Mouse (Mus musculus) small intestine, adult 2 months (tissue): ENCODE data around the gene Zfp958. TPM values are rescaled to one million over a fixed set of nuclear protein-coding genes. Genes with fewer than 3 reads are reported as not detected.
"Not testable (repeated sequence)": the region's sequence is repeated elsewhere in the genome, so short reads cannot be mapped to it uniquely, and the experiment has no call there.

Source experiments
- H3K27ac ChIP-seq: fragments of 200-500 bp; 2 replicates; pipeline ENCODE4 v1.5.1; 2012; ENCODE audit warnings: low read depth, low read length, control low read depth, inconsistent platforms; ENCODE audit not compliant: insufficient read depth
- H3K27me3 ChIP-seq: fragments of 200-500 bp; 2 replicates; pipeline ENCODE4 v1.6.1; 2012; ENCODE audit warnings: mild to moderate bottlenecking, moderate library complexity, low read length, inconsistent platforms; ENCODE audit not compliant: control insufficient read depth, insufficient read depth
- H3K36me3 ChIP-seq: fragments of 200-500 bp; 2 replicates; pipeline ENCODE4 v1.6.1; 2012; ENCODE audit warnings: mild to moderate bottlenecking, low read length, control low read depth, inconsistent platforms; ENCODE audit not compliant: control insufficient read depth, insufficient read depth
- H3K4me1 ChIP-seq: fragments of 200-500 bp; 2 replicates; pipeline ENCODE4 v1.6.1; 2012; ENCODE audit warnings: low read length, inconsistent platforms, mixed read lengths; ENCODE audit not compliant: control insufficient read depth, insufficient read depth, insufficient read length
- H3K4me3 ChIP-seq: fragments of 200-500 bp; 2 replicates; pipeline ENCODE4 v1.5.1; 2012; ENCODE audit warnings: low read depth, mild to moderate bottlenecking, control low read depth, inconsistent platforms, low read length, moderate library complexity
- CTCF ChIP-seq: fragments of 200-500 bp; IDR thresholded peaks from 2 replicates; pipeline ENCODE4 v1.5.1; 2012; ENCODE audit warnings: low read depth, mild to moderate bottlenecking, control low read depth, inconsistent platforms, low read length, moderate library complexity, mixed read lengths; ENCODE audit not compliant: insufficient replicate concordance, insufficient read length; ENCODE audit errors: extremely low read depth
- POLR2A ChIP-seq: fragments of 200-500 bp; IDR thresholded peaks from 2 replicates; pipeline ENCODE4 v1.6.1; 2012; ENCODE audit warnings: low read depth, mild to moderate bottlenecking, control low read depth, inconsistent platforms, low read length, moderate library complexity
- WGBS: fragments of 180-500 bp; shearing (Covaris S2); methylation state at CpG from one replicate; pipeline ENCODE4 v1.1.7; 2018; 5-methylcytosine and 5-hydroxymethylcytosine counted together
- polyA plus RNA-seq: library from polyadenylated mRNA; depleted of rRNA; stranded (reverse); fragments of >200 nt; gene quantifications from 2 replicates; pipeline ENCODE4 v1.2.3, GENCODE M21; 2012

Gene Zfp958
- polyA plus RNA-seq, 1 experiment: 0.14 TPM

- H3K4me3 ChIP-seq: no peak overlapping the region
- WGBS: 81% methylated on average over 7 of the region's 7 CpGs
Measured at GRCm38 (mm10) chr8:4608896-4609295, 4.1 kb upstream of the Zfp958 start.

GRCm38 (mm10) chr8:4611626-4612175, 1.3 kb upstream of the Zfp958 start:
- not testable (repeated sequence) for H3K4me1 ChIP-seq, H3K27ac ChIP-seq, H3K36me3 ChIP-seq, H3K4me3 ChIP-seq, H3K27me3 ChIP-seq
- 85% methylated on average over 4 of the region's 4 CpGs for WGBS

More at GRCm38 (mm10) chr8:4608896-4609295, 4.1 kb upstream of the Zfp958 start:
- no peak for TF ChIP-seq POLR2A
- TF ChIP-seq CTCF: no peak
- 0 out of 2 replicates have a peak, but pooled peaks cover 3% of the 10 kb centered on the region for H3K27me3 ChIP-seq
- H3K4me1 ChIP-seq: no peaks in the 10 kb centered on the region; the same call in 1 of the 2 replicates
- no peaks in the 10 kb centered on the region for H3K36me3 ChIP-seq
- no peak overlapping the region for H3K27ac ChIP-seq

DNA sequence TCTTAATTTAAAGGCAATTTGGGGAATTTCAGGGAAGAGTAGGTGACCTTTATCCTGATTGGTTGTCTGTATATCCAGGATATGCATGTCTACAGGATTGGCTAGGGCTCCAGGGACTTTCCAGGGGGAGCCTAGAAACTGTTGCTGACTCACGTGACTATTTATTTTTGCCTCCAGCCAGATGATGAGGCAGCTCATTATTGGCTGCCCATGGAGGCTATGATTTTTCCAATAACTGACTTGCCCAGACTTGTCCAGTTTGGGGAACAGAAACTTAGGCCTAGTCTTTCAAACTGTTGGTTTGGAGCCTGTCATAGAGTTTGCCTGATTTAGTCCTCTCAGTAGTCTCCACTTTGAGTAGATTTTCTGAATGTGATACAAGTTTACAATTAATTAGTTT, 14.4 kb downstream of the Zfp958 start:
- Histone ChIP-seq H3K27me3 (no peaks in the 10 kb centered on the region), H3K4me3 (no peak overlapping the region), H3K36me3 (peaks cover 35% of the 10 kb centered on the region), H3K27ac (no peak overlapping the region), H3K4me1 (no peaks in the 10 kb centered on the region)
- no peak for TF ChIP-seq POLR2A
- no peak for TF ChIP-seq CTCF
- WGBS: 97% methylated on average over 1 of the region's 1 CpGs

- H3K4me3 ChIP-seq: no peak overlapping the region
- no peak overlapping the region for H3K27ac ChIP-seq
- WGBS: 98% methylated on average over 4 of the region's 4 CpGs
- TF ChIP-seq CTCF: no peak
- no peak for TF ChIP-seq POLR2A
- H3K4me1 ChIP-seq: no peaks in the 10 kb centered on the region
- 0 out of 2 replicates have a peak, but pooled peaks cover 1% of the 10 kb centered on the region for H3K36me3 ChIP-seq
- H3K27me3 ChIP-seq: no peaks in the 10 kb centered on the region
Measured at GRCm38 (mm10) chr8:4637071-4637470, 24.1 kb downstream of the Zfp958 start.

DNA sequence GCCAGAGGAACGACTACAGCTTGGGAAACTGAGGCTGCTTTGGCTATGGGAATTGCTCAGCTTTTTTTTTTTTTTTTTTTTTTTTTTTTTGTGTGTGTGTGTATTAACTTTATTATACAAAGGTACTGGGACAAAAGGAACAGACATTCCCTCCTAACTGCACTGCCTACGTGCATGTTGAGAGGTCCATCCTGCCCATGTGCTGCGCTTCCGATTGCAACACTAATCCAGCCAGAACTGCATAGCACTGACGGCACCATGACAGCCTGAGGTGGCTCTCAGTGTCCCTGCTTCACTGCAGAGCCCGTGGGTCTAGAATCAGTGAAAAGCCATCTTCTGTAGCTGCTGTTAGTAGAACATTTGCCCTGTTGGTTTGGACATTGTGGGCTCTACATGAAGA, 30.0 kb downstream of the Zfp958 start:
- not testable (repeated sequence) for H3K27me3 ChIP-seq, H3K4me3 ChIP-seq, H3K36me3 ChIP-seq, H3K4me1 ChIP-seq, H3K27ac ChIP-seq
- WGBS: 90% methylated on average over 6 of the region's 6 CpGs

DNA sequence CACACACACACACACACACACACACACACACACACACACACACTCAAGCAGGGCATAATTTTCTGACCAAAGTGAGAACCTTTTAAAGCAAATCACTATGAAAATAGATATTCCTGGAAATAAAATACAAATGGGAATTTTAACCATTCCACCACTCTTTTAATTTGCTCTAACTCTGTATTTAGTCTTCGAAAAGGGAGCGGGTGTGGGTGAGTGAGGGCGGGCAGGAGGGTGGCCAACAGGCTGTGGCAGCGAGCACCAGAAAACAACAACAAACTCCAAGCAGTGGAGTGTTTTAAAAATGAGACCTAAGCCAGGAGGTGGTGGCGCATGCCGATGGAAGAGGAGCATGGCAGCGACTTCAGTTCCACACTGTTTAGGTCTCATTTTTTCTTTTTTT, 43.6 kb downstream of the Zfp958 start:
- no peak overlapping the region for H3K4me3 ChIP-seq
- H3K27ac ChIP-seq: no peak overlapping the region
- no peak for TF ChIP-seq POLR2A
- TF ChIP-seq CTCF: no peak
- no peaks in the 10 kb centered on the region for H3K4me1 ChIP-seq
- WGBS: 88% methylated on average over 7 of the region's 7 CpGs
- no peaks in the 10 kb centered on the region for H3K36me3 ChIP-seq
- no peaks in the 10 kb centered on the region for H3K27me3 ChIP-seq

- H3K36me3 ChIP-seq: no peaks in the 10 kb centered on the region
- whole genome bisulfite sequencing: 89% methylated on average over 17 of the region's 17 CpGs
- no peaks in the 10 kb centered on the region for H3K27me3 ChIP-seq
- H3K4me1 ChIP-seq: peaks cover 3% of the 10 kb centered on the region; the same call in 1 of the 2 replicates
- no peak overlapping the region for H3K4me3 ChIP-seq
- H3K27ac ChIP-seq: no peak overlapping the region
- no peak for TF ChIP-seq CTCF
Measured at GRCm38 (mm10) chr8:4675191-4676003, 62.4 kb downstream of the Zfp958 start.
